Mouse (Mus musculus): ENCODE data around the gene Usp35. TPM values are rescaled to one million over a fixed set of nuclear protein-coding genes. Genes with fewer than 3 reads are reported as not detected.

Gene Usp35
- polyA plus RNA-seq, 1 experiment from 2014 or later, result 3.9 TPM

DNA sequence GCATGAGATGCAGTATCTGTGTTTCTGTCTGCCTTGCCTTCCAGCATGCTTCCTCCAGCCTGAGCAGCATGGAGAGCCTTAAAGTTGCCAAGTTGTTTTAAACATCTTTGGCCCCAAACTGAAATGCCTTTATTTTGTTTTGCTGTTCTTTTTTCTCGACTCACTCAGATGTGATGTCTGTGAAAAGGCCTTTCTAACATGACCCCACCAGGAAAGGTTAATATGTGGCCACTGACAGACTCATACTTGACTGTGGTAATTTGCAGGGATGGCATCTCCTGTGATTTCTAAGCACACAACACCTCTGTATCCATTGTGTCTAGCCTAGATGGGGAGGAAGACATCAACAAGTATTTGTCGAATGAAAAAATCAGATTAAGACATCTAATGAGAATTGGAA, 34.8 kb downstream of the Usp35 start:
- no peak overlapping the region for H3K27ac ChIP-seq (replicated peaks; ENCODE audit: low read depth, low read length)
- H3K9ac ChIP-seq (replicated peaks; ENCODE audit: low read length), result no peak overlapping the region
- no peak overlapping the region for H3K4me2 ChIP-seq (ENCODE audit: low read length)
- H3K4me1 ChIP-seq (ENCODE audit: control insufficient read depth, insufficient read depth, low read length), result no peaks in the 10 kb centered on the region
- ATAC-seq (ENCODE audit: low FRiP score, low TSS enrichment) (no peak), DNase-seq (no peak)
- no peak overlapping the region for H3K4me3 ChIP-seq (replicated peaks; ENCODE audit: low read depth, low read length)
- WGBS, result 60% methylated on average over 2 of the region's 2 CpGs
- H3K36me3 ChIP-seq (ENCODE audit: control insufficient read depth, insufficient read depth, low read length), result 0 out of 2 replicates have a peak, but pooled peaks cover 16% of the 10 kb centered on the region
- no peaks in the 10 kb centered on the region for H3K27me3 ChIP-seq (ENCODE audit: control insufficient read depth, insufficient read depth, low read length)
- no peaks in the 10 kb centered on the region for H3K9me3 ChIP-seq (ENCODE audit: control insufficient read depth, low read length)

DNA sequence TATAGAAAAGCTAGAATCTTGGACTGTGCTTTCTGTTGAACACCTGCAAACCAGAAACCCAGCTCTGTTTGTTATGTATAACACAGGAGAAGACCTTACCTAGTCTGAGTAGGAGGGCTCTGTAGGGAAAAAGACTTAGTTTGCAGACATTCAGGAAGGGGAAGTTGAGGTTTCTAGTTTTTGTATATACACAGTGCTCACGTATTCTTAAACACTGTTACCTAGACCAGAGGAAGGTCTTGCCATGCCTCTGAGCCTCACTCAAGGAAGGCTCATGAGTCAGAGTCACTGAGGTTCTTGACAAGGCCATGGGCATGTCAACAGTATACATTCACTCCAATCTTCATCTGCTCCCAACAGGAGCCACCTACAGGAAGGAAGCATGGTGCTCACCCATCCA, 60.8 kb downstream of the Usp35 start:
- H3K36me3 ChIP-seq (ENCODE audit: control insufficient read depth, insufficient read depth, low read length), result no peaks in the 10 kb centered on the region

DNA sequence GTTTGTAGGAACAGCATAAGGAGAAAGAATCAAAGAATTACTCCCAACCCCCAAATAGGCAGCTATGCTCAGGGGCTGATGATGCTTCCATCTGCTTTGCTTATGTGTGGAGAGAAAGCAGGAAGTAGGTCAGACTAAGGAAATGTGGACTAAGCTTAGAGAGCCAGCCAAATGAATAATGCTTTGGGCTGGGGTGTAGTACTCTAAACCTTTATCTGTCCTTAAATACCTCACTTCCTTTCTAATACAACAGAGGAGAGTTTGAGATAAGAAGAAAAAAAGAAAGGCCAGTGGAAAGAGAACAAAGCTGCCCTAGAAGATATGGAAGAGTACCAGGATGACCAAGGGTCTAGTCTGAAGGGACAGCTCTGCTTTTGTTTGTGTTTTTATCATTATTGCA, 61.5 kb downstream of the Usp35 start:
- Histone ChIP-seq H3K4me3 (replicated peaks; ENCODE audit: low read depth, low read length) (no peak overlapping the region), H3K4me1 (ENCODE audit: control insufficient read depth, insufficient read depth, low read length) (no peaks in the 10 kb centered on the region), H3K27me3 (ENCODE audit: control insufficient read depth, insufficient read depth, low read length) (no peaks in the 10 kb centered on the region), H3K9me3 (ENCODE audit: control insufficient read depth, low read length) (no peaks in the 10 kb centered on the region), H3K27ac (replicated peaks; ENCODE audit: low read depth, low read length) (no peak overlapping the region), H3K9ac (replicated peaks; ENCODE audit: low read length) (no peak overlapping the region), H3K4me2 (ENCODE audit: low read length) (no peak overlapping the region), H3K36me3 (ENCODE audit: control insufficient read depth, insufficient read depth, low read length) (no peaks in the 10 kb centered on the region)
- ATAC-seq (ENCODE audit: low FRiP score, low TSS enrichment) (no peak), DNase-seq (no peak)

More for the DNA sequence above, 60.8 kb downstream of the Usp35 start:
- no peak overlapping the region for H3K9ac ChIP-seq (replicated peaks; ENCODE audit: low read length)
- no peaks in the 10 kb centered on the region for H3K27me3 ChIP-seq (ENCODE audit: control insufficient read depth, insufficient read depth, low read length)
- no peak overlapping the region for H3K4me2 ChIP-seq (ENCODE audit: low read length)
- H3K9me3 ChIP-seq (ENCODE audit: control insufficient read depth, low read length), result no peaks in the 10 kb centered on the region
- 86% methylated on average over 1 of the region's 1 CpGs for WGBS
- no peak overlapping the region for H3K4me3 ChIP-seq (replicated peaks; ENCODE audit: low read depth, low read length)
- DNase-seq, result no peak
- no peaks in the 10 kb centered on the region for H3K4me1 ChIP-seq (ENCODE audit: control insufficient read depth, insufficient read depth, low read length)
- no peak for ATAC-seq (ENCODE audit: low FRiP score, low TSS enrichment)
- H3K27ac ChIP-seq (replicated peaks; ENCODE audit: low read depth, low read length), result no peak overlapping the region

DNA sequence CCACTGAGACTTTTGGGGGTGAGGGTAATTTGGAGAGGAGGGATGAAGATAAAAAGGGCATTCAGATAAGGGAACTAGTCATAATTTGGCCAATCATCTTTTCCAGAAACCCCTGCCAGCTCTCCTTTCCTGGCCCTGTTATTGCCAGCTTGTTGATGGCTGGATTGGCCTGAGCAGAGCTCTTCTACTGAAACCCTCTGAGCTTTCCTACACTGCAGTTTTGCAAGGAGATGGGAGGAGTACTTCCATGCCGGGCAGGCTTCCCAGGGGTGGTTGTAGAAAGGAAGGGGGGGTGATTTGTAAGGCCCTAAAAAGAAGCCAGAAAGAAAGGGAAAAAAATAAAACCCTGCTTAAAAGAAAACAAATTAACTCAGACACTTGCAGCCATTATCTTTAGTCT, 69.3 kb downstream of the Usp35 start:
- Histone ChIP-seq H3K4me3 (replicated peaks; ENCODE audit: low read depth, low read length) (no peak overlapping the region), H3K36me3 (ENCODE audit: control insufficient read depth, insufficient read depth, low read length) (no peaks in the 10 kb centered on the region), H3K9me3 (ENCODE audit: control insufficient read depth, low read length) (no peaks in the 10 kb centered on the region), H3K4me1 (ENCODE audit: control insufficient read depth, insufficient read depth, low read length) (no peaks in the 10 kb centered on the region), H3K27ac (replicated peaks; ENCODE audit: low read depth, low read length) (no peak overlapping the region), H3K27me3 (ENCODE audit: control insufficient read depth, insufficient read depth, low read length) (no peaks in the 10 kb centered on the region), H3K4me2 (ENCODE audit: low read length) (no peak overlapping the region), H3K9ac (replicated peaks; ENCODE audit: low read length) (no peak overlapping the region)
- 79% methylated on average over 1 of the region's 1 CpGs for WGBS
- no peak for ATAC-seq (ENCODE audit: low FRiP score, low TSS enrichment)
- no peak for DNase-seq

Other genes starting within 250 kb of the Usp35 start
- gene Kctd21, start 307 bp upstream of the Usp35 start, polyA plus RNA-seq (2014; fragmentation: Nextera tagmentation; extraction: Ambion mirVana), result 6.1 and 8.5 TPM in 2 replicates
- gene Alg8, start 39.6 kb upstream of the Usp35 start, polyA plus RNA-seq (2014; fragmentation: Nextera tagmentation; extraction: Ambion mirVana), result 9.4 and 10.8 TPM in 2 replicates
- gene Ndufc2, start 68.0 kb upstream of the Usp35 start, polyA plus RNA-seq (2014; fragmentation: Nextera tagmentation; extraction: Ambion mirVana), result 450 and 544 TPM in 2 replicates
- 1.2 and 1.7 TPM in 2 replicates for gene Thrsp, start 85.7 kb upstream of the Usp35 start, polyA plus RNA-seq (2014; fragmentation: Nextera tagmentation; extraction: Ambion mirVana)
- 0.93 and 1.1 TPM in 2 replicates for gene Kctd14, start 119.3 kb upstream of the Usp35 start, polyA plus RNA-seq (2014; fragmentation: Nextera tagmentation; extraction: Ambion mirVana)
- gene Ints4, start 148.9 kb upstream of the Usp35 start, polyA plus RNA-seq (2014; fragmentation: Nextera tagmentation; extraction: Ambion mirVana), result 32.5 and 49.3 TPM in 2 replicates
- 42.2 and 55.6 TPM in 2 replicates for gene Aamdc, start 247.5 kb upstream of the Usp35 start, polyA plus RNA-seq (2014; fragmentation: Nextera tagmentation; extraction: Ambion mirVana)
- 28.1 and 35.1 TPM in 2 replicates for gene Rsf1, start 247.9 kb upstream of the Usp35 start, polyA plus RNA-seq (2014; fragmentation: Nextera tagmentation; extraction: Ambion mirVana)

All from midbrain, embryonic 14.5 days (tissue).